Mouse (Mus musculus) layer of hippocampus, postnatal 14 days (tissue): ENCODE data around the gene Mtmr11. TPM values are rescaled to one million over a fixed set of nuclear protein-coding genes. Genes with fewer than 3 reads are reported as not detected.
A peak's percentile ranks its signal among the peaks of the same experiment; 100 is the strongest.
"Not testable (repeated sequence)": the region's sequence is repeated elsewhere in the genome, so short reads cannot be mapped to it uniquely, and the experiment has no call there.

Experiments
- DNase-seq, 2 experiments: peaks; one replicate each; pipeline ENCODE4 v3.0.0; 2021 to 2022; ENCODE audit warnings: low spot score in 2 of 2, mixed read lengths in 1 of 2
- total RNA-seq, 2 experiments: library from RNA; stranded (reverse); gene quantifications; 2 replicates each; pipeline ENCODE4 v1.2.3; 2021

Gene Mtmr11
- total RNA-seq, 2 experiments from 2014 or later: 5.8 to 7.8 TPM

GRCm38 (mm10) chr3:96171583-96172196, 9.9 kb downstream of the Mtmr11 start:
- DNase-seq: no peak

DNA sequence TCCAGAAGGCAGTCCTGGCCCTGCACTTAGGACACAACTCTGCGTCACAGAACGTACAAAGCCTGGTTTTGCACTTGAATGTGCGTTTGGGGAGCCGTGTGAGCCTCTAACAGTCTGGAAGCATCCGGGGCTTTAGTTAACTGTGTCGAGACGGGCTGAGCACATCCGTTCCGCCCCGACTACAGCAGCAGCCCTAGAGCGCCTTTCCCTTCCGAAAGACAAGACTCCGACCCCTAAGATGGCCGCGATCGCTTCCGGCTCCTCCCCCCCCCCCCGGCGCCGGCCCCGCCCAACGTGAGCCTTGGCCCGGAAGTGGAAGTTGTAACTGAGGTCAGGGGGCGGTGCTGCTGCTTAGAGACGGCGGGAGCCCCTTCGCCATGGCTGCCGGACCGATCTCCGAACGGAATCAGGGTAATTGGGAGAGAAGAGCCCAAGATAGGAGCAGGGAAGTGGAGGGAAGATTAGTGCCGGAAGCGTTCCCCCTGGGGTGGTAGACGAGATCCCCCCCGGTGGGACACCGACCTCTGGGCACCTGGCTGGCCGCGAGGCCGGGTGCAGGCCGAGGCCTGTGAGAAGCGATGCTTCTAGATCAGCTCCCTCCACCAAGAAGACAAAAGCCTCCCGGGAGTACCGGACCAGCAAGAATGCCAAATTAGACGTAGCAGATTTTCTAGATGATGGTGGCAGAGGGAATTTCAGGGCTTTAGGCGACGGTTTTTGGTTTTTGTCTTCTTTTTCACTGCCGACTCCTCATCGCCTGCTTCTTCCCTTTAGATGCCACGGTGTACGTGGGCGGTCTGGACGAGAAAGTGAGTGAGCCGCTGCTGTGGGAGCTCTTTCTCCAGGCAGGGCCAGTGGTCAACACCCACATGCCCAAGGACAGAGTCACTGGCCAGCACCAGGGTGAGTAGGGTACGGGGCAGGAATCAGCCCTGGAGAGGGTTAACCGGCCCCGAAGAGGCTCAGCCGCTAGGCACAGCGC, 10.7 kb downstream of the Mtmr11 start, which contains the start of gene Sf3b4:
Sf3b4 (plus strand) TSS at position 136 of the 982 bp plus-strand sequence.
- DNase-seq: peak; percentile 83 to 91

DNA sequence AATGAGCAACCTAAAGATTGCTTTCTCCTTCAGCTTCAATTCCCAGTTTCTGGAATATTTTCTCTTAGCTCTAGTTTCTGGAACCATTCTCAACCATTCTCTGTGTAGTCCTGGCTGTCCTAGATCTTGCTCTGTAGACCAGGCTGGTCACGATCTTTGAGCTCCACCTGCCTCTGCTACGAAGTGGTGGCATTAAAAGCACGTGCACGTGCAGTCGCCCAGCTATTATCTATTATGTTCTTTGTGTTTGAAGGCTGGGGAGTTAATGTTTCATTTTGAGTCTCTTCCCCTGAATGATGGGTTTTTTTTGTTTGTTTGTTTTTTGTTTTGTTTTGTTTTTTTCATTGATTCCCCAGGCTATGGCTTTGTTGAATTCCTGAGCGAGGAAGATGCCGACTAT, 11.4 kb downstream of the Mtmr11 start:
- DNase-seq: no peak

DNA sequence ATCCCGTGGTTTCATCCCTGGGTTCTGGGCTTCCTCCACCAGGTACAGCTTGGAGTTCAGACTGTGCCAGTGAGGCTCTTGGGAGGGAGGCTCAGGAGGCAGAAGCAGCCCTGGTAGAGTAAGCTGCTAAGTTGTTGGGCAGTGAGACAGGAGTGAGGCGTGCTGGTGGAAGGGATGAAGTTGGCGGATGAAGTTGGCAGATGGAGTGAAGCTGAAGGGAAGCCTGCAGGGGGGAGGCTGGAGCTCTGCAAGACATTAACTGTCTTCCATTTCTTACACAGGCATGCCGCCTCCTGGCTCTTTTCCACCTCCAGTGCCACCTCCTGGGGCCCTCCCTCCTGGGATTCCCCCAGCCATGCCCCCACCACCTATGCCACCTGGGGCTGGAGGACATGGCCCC, 12.2 kb downstream of the Mtmr11 start:
- DNase-seq: not testable (repeated sequence)

DNA sequence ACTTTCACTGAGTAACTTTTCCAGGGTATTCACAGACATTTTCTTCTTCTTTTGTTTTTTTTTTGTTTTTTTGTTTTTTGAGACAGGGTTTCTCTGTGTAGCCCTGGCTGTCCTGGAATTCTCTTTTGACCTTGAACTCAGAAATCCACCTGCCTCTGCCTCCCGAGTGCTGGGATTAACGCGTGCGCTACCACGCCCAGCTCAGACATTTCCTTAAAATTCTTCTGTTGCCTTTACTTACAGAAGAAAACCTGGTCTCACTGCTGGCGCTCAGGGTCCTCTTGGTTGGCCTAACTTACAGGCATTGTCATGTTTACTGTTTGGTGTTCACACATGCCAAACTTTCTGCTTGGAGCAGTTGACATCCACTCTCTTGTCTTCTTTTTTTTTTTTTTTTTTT, 13.4 kb downstream of the Mtmr11 start:
- no peak for DNase-seq

DNA sequence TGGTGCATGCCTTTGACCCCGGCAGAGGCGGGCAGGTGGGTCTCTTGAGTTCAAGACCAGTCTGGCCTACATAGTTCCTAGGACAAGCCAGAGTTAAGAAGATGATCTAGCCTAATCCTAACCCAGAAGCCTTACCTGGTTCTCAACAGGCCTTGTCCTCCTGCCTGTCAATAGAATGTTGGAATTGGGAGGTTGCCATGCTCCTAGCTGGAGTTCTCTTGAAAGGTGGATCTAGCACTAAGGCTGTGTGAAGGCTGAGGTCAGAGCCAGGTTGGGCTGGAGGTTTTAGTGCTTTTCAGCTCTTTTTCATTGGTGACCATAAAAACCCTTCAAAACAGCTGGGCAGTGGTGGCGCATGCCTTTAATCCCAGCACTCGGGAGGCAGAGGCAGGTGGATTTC, 16.6 kb downstream of the Mtmr11 start:
- no peak for DNase-seq

GRCm38 (mm10) chr3:96178902-96179301, 17.1 kb downstream of the Mtmr11 start:
- DNase-seq: no peak

GRCm38 (mm10) chr3:96179531-96179930, 17.7 kb downstream of the Mtmr11 start:
- no peak for DNase-seq

- peak in 1 of 2 experiments; percentile 75 for DNase-seq
Observed at GRCm38 (mm10) chr3:96180727-96181477, 19.1 kb downstream of the Mtmr11 start, which contains the start of gene Sv2a. Sv2a (plus strand) TSS chr3:96181151.

DNA sequence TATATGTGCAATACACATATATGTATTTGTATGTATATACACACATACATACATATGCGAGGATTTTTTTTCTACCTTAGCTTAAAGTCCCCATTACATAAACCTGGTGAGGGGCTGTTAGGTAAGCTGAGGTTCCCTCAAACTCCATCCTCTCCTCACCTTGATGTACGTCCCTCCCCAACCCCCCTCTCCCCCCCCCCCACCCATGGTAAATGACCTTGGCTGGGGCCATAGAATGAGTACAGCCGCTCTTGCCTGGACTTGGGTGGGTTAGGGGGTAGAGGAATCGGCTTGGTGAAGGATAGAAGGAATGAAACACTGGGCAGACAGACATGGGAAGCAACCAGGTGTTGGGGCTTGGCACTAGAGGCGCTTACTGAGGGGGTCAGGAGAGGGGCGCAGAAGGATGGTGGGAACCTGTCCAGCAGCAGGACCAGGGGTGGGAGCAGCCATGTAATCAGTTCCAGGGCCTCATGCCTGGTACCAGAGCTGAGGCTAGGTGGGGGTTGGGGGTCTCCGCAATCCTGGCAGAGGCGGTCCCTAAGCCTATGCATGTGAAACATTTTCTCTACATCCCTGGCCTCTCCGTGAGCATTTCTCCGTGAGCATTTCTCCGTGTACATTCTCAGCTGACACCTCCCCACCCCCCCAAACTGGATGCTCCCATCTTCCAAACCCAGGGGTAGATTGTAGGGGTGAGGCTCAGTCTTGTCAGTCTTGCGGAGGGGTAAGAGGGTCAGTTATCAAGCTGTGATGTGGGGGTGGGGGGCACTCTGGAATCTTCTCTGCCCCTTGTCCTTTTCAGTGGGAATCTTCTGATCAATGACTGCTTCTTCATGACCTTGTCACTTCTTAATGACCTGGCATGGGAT, 19.9 kb downstream of the Mtmr11 start:
- no peak for DNase-seq

DNA sequence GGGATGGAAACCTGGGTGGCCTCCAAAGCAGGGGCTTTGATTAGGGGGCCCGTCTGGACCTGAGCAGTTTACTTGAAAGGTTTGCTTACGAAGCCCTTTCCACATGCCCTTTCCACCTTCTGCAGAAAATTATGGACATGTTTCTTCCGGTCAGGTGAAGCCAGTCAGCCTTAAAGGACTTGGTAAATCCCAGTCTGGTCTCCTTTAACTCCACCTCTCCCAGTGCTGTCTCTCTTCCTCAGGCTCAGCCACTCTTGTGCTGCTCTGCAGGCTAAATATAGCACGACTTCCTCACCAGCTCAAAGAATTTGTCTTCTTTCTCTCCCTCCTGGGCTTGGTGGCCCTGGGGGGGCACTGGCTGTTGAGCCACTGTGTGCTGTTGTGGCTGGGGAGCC, 20.6 kb downstream of the Mtmr11 start:
- no peak for DNase-seq

DNA sequence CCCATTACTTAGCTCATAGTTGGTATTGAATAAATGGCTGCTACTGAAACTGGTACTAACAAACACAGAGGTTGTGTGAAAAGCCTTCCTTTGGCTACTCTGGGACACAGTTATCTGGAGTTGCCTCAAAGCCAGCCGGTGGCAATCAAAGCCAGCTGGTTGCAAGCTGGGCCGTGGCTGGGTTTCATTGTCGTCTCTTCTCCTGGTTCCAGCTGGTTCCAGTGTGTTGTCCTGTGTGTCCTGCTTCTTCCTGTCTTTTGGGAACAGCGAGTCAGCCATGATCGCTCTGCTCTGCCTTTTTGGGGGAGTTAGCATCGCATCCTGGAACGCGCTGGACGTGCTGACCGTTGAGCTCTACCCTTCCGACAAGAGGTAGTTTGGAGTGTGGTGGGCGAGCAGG, 31.2 kb downstream of the Mtmr11 start:
- no peak for DNase-seq

DNA sequence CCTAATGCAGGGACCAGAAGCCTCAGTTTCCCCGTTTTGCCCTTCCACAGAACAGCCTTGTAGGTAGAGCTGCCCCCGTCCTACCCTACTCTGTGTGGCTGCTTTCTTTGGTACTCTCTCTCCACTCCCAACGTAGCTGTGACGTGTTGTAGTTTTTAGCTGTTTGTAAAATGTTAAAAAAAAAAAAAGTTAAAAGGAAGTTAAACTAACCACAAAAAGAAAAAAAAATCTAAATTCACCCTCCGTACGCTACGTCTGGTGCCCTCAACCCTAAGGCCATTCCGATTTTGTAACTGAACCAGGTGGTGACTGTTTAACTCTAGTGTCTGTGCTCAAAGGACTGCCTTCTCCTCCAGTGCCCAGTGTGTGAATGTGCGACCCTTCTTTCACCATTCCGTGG, 33.2 kb downstream of the Mtmr11 start:
- no peak for DNase-seq

GRCm38 (mm10) chr3:96195616-96196313, 34.0 kb downstream of the Mtmr11 start:
- DNase-seq: no peak

- DNase-seq: no peak
Observed at GRCm38 (mm10) chr3:96196437-96197128, 34.8 kb downstream of the Mtmr11 start.

DNA sequence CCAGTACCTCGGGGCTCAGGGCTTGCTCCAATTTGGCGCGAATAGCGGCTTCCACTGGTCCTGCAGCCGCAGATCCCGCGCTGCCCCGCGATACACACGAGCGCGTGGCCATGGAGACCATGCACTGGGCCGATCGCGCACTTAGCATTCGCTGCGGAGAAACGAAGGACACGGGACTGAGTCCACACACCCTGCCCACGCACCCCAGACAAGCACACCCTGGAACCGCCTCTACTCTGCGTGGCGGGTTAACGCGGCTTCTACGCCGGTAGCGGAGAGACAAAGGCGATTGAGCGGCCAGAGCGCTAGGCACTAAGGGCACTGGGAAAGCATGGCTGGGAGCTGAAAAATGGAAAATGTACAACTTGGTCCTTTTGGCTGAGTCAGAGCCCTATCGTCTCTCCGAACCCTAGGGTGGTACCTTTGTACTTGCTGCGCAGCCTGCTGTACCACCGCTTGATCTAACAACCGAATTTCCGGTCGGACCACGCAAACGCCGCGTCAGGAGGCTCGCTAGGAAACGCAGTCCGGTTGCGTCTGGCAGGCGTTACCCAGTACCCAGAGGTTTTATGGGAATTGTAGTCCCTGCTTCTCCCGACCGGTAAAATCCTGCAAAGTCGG, 35.4 kb downstream of the Mtmr11 start:
- peak; percentile 89 to 95 for DNase-seq

- no peak for DNase-seq
Observed at GRCm38 (mm10) chr3:96198181-96198580, 36.4 kb downstream of the Mtmr11 start.

DNA sequence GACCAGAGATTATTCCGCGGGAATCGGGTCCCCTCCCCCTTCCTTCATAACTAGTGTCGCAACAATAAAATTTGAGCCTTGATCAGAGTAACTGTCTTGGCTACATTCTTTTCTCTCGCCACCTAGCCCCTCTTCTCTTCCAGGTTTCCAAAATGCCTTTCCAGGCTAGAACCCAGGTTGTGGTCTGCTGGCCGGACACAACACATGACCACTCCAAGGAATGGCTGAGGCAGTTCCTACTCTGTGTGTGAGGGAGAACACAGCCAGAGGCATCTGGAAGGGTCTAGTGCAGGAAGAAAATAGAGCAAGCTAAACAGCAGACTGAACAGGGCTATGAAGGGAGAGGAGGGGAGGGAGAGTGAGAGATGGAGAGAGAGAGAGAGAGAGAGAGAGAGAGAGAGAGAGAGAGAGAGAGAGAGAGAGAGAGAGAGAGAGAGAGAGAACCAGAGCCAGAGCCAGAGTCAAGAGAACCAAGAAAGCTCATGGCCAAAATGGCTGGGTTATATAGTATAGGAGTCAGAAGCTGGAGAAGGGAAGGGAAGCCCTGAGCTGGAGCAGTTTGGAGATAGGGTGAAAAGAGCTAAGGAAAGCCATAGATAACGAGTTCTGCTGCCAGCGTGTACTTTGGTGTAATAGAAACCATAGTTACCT, 36.9 kb downstream of the Mtmr11 start:
- DNase-seq: not testable (repeated sequence)
